Mouse (Mus musculus): ENCODE measurements around the gene Ucp2.
A peak's percentile ranks its signal among the peaks of the same experiment; 100 is the strongest.

Ucp2 gene

GRCm38 (mm10) chr7:100503076-100503475 lies 9.9 kb downstream of the Ucp2 start:
- DNase-seq (ENCODE audit: low spot score) = no peak

GRCm38 (mm10) chr7:100504740-100505487 lies 11.8 kb downstream of the Ucp2 start:
- DNase-seq (ENCODE audit: low spot score) = no peak

DNA sequence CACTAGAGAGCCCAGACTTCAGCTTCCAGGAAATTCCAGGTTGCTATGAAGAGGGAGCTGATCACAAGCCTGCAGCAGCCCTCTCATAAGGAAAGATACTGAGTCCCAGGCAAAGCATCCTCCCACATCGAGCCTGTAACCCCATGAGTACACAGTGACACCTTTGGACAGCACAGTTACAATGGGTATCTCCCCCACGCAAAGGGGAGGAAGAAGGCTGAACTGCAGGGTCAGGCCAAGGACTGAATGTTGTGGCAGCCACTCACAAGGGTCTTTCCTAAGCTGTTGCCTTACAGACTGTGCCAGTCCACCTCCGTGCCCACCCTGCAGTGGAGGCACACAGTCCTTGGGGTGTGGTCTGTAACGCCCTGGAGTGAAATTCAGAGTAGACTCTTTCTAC lies 13.4 kb downstream of the Ucp2 start:
- DNase-seq (ENCODE audit: low spot score) = no peak

DNA sequence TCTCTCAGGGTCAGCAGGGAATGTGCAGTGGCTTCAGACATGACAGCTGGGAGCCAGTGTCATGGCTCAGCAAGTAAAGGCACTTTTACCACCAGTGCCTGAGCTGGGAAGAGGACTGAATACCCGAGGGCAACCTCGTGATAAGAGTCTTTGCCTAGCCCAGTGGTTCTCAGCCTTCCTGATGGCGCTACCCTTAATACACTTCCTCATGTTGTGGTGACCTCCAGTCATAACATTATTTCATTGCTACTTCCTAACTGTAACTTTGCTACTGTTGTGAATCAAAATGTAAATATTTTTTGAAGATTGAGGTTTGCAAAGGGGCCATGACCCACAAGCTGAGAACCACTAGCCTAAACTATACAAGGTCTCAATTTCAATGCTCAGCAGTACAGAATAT lies 15.5 kb downstream of the Ucp2 start:
- no peak for DNase-seq (ENCODE audit: low spot score)

DNA sequence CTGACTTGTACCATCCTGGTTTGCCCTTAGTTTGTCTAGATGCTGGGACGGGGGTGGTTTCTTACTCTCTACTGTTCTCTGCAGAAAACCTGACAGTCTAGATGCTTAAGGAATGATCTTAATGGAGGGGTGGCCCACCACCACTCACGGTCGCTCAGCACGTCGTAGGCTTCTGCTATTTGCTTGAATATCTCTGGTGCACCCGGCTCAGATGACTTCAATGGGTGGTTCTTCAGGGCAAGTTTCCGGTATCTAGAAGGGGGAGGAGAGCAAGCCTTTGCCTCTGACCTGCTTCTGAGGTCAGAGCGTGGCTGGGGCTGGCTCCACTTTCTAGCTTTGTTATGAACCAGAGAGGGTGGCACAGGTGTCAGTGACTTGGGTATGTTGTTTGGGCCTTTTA lies 18.5 kb downstream of the Ucp2 start:
- DNase-seq (ENCODE audit: low spot score) = no peak

DNA sequence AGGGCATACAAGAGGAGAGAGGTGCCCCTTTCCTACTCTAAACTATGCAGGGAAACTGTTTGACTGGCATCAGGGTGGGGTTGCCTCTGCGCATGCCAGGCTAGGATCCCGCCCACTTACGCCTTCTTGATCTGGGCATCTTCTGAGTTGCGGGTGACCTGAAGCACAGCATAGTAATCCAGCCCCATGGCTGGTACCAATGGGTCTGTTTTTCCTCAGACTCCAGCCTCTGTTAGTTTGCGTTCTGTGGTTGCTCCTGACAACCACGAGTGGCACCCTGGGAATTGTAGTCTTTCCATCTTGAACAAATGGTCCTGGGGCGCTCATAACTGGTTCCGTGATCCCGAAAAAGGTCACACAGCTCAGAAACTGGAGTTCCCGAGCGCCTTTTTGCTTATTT lies 21.4 kb downstream of the Ucp2 start, which contains the start of gene Dnajb13:
Dnajb13 (minus strand) TSS at position 388 of the 400 bp plus-strand sequence.
- DNase-seq (ENCODE audit: low spot score) = no peak

DNA sequence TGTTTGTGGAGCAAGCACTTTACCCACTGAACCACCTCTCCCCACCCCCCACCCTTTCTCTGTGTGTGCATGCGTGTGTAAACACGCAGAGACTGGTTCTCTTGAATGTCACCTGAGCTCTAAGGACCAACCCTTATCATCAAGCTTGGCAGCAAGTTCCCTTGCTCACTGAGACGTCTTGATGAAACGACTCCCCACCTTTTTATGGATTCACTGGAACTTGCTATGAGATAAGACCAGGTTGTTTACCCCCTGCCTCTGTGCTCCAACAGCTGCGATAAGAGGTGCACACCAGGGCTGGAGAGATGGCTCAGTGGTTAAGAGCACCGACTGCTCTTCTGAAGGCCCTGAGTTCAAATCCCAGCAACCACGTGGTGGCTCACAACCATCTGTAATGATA lies 27.1 kb downstream of the Ucp2 start:
- DNase-seq (ENCODE audit: low spot score) = no peak

- DNase-seq (ENCODE audit: low spot score) = peak; percentile 75
These were observed 27.6 kb downstream of the Ucp2 start for GRCm38 (mm10) chr7:100520663-100521285.

- no peak for DNase-seq (ENCODE audit: low spot score)
These were observed 29.1 kb downstream of the Ucp2 start for GRCm38 (mm10) chr7:100522222-100522621.

- no peak for DNase-seq (ENCODE audit: low spot score)
These were observed 31.5 kb downstream of the Ucp2 start for GRCm38 (mm10) chr7:100524669-100525068.

DNA sequence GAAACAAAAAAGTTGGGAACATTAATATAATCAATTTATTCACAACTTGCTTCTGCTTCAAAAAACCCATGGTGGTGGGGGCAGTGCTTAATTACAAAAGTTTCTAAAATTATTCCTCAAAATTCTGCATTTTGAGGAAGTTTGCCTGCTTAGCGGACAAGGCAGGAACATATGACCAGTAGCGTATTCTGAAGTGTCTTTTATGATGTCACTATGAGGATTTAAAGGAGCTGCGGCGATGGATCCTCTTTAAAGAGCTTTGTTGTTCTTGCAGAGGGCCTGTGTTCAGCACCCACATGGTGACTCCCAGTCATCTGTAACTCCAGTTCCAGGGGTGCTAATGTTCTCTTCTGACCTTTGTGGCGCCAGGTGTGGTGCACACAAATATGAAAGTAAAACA lies 37.6 kb downstream of the Ucp2 start:
- no peak for DNase-seq (ENCODE audit: low spot score)

GRCm38 (mm10) chr7:100533503-100533902 lies 40.4 kb downstream of the Ucp2 start:
- DNase-seq (ENCODE audit: low spot score) = no peak

DNA sequence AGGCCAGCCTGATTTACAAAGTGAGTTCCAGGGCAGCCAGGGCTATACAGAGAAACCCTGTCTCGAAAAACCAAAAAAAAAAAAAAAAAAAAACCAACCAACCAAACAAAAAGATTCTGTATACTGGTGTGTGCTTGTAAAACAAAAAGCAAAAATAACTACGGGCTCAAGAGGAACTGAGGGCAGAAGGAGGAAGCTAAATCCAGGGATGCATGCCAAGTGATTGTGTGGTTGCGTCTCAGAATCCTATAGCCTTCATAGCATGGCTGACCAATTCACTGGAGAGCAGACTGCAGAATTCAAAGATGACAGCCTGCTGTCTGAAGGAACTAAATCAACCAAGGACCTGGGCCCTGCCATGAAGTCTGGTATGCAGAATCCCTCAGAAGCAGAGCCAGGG lies 41.1 kb downstream of the Ucp2 start:
- no peak for DNase-seq (ENCODE audit: low spot score)

DNA sequence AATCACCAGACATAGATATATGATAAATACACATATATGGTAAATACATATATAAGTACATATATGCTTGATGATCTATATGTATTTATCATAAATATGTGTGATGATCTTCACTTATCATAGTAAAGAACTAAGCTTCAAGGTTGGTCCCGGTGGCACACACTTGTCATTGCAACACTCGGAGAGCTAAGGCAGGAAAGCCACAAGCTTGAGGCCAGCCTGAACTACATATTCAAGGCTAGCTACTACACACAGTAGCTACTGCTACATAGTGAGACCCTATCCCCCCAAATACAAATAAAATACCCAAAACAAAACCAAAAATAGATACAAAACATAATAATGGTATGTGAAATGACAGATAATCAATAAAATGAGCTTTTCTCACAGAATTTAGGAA lies 42.7 kb downstream of the Ucp2 start:
- no peak for DNase-seq (ENCODE audit: low spot score)

- peak; percentile 57 for DNase-seq (ENCODE audit: low spot score)
These were observed 43.8 kb downstream of the Ucp2 start, which contains the start of gene Coa4 for GRCm38 (mm10) chr7:100536804-100537518. Gene Coa4 (plus strand): TSS chr7:100537071.

DNA sequence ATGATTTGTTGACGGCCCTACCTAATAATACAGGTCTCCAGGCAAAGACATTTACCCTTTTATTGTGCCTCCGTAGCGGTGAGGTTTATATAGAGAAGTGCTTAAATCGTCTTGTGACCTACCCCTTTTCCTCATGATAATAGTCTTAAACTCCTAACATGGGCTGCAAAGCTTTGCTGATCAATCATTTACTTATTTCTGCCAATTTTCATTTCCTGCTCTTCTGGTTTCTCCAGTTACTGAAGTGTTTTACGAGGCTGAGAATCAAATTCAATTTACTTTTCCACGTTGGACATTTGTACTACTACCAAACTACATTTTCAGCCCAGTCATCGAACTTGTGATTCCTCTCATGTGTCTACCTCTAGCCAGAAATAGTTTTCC lies 44.4 kb downstream of the Ucp2 start:
- no peak for DNase-seq (ENCODE audit: low spot score)

- DNase-seq (ENCODE audit: low spot score) = no peak
These were observed 46.4 kb downstream of the Ucp2 start for GRCm38 (mm10) chr7:100539516-100539915.

DNA sequence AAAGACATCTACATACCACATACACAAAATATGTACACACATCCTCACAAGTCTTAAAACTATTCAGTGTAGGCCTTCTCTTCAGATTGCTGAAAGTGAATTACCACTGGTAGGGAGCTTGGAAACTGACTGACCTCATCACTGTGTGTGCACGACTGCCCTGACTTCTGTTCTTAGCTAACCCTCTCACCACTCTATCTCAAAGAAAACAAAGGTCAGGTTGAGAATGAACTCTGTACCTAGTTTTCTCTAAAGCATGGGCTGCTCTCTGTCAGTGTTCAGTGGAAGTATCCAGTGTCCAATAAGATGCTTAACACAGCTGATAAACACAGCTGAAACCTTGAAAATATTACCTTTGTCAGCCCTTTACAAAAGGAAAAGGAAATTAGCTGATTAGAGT lies 51.3 kb downstream of the Ucp2 start:
- no peak for DNase-seq (ENCODE audit: low spot score)

- no peak for DNase-seq (ENCODE audit: low spot score)
These were observed 54.5 kb downstream of the Ucp2 start for GRCm38 (mm10) chr7:100547631-100548030.

- no peak for DNase-seq (ENCODE audit: low spot score)
These were observed 56.7 kb downstream of the Ucp2 start for GRCm38 (mm10) chr7:100549796-100550195.

GRCm38 (mm10) chr7:100550338-100551007 lies 57.3 kb downstream of the Ucp2 start:
- DNase-seq (ENCODE audit: low spot score) = no peak
